Mouse (Mus musculus): ENCODE data around the gene Usp19.

Usp19 gene

DNA sequence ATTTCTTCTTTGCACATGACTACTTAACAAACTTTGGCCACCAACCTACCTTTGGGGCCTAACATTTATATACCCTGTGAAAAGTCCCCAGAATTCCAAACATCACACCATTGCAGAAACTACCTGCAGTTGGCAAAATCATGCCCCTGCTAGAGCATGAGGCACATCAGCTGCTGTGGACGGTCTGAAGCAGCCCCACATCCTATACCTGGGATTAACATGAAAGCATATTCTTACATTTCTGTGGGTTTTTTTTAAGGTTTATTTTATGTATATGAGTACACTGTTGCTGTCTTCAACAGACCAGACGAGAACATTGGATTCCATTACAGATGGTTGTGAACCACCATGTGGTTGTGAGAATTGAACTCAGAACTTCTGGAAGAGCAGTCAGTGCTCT is 24.2 kb upstream of the Usp19 start:
- intact Hi-C loops (cut with DNase I) = no loop called here

DNA sequence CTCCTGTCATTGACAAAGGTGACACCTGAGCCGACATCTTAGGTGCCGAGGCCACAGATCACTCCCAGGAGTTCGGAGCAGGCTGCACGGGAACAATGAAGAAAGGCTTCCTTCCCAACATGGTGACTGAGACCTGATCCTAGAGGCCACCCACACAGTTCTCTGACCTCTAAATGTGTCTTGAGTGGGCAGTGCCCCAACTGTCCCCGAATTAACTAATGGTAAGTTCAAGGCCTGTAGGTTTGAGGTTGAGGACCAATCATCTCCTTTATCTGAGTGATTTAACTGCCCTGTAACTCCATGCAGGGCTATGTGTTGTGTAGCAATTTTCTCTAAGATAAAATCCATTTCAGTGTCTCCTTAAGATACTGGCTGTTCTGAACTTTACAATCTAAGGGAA is 21.0 kb upstream of the Usp19 start:
- intact Hi-C loops (cut with DNase I) = no loop called here

DNA sequence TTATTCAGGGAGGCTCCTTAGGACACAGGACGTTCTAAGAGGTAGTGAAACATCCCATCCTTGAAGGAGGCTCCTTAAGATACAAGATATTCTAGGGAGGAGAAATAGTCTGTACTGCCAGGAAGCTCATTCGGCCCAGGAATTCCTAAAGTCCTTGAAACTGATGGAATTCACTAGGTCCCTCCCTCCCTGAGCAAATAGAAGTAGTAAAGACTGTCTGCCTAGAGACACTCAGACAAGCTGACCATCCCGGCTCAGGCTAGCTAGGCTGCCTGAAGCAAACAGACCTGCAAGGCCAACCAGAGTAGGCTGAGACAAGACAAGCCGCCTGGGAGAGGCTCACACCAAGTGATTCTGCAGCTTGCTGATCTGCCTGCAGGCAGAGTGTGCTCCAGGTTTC is 20.6 kb upstream of the Usp19 start:
- intact Hi-C loops (cut with DNase I) = no loop called here

DNA sequence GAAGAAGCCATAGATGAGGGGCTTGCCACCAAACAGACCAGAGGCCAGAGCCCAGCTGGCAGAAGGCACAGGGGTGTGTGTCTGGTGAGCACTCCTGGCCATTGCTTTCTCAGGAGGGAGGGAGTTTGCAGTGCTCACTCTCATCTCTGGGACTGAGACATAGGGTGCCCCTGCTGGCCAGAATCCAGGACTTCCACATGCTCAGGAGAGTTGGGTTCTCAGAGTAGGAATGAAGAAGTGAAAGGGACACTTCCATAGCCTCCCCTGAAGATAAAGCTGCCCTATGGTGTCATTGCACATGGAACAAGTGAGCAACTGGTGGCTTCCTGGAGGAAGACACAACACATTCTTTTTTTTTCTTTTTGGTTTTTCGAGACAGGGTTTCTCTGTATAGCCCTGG is 15.9 kb upstream of the Usp19 start:
- intact Hi-C loops (cut with DNase I) = no loop called here

DNA sequence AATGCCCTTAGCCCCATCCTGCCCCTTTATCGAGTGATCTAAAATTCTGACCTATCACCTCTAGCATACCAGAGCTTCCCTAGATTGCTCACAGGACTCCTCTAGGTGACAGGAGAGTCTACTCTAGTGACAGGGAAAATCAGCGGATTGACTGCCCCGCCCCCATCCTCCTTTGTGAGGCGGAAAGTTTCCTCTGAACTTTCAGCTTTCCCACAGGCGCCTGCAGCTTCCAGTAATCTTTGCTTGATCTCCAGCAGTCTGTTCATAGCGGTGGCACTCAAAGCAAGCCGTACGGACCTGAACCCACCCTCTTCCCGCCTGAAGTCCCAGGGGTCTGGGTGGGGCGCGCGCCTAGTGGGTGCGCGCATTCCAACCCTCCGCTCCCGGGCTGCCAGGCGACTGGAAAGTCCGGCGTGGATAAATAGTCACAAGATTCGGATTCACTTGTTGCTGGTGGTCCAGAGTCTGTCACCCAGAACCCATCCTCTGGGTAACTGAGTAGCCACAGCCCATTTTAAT is 11.7 kb upstream of the Usp19 start:
- intact Hi-C loops (cut with DNase I) = no loop called here

DNA sequence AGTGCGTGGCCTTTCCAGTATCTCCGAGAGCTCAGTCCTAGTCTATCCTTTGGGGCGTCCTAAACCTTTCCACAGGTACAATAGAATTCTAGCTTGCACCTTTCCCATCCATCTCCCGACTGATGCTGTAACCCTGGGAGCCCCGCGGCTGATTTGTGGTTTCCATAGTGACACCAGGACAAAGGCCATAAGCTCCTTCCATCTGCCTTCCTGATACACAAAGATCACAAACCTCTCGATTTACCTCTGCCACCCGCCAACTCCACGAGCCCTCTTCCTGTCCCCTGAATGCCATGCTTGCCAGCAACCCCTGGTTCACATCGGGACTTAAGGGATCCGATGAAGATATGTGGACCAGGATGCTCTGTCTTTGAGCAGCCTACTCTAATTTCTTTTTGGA is 11.2 kb upstream of the Usp19 start:
- intact Hi-C loops (cut with DNase I) = no loop called here

DNA sequence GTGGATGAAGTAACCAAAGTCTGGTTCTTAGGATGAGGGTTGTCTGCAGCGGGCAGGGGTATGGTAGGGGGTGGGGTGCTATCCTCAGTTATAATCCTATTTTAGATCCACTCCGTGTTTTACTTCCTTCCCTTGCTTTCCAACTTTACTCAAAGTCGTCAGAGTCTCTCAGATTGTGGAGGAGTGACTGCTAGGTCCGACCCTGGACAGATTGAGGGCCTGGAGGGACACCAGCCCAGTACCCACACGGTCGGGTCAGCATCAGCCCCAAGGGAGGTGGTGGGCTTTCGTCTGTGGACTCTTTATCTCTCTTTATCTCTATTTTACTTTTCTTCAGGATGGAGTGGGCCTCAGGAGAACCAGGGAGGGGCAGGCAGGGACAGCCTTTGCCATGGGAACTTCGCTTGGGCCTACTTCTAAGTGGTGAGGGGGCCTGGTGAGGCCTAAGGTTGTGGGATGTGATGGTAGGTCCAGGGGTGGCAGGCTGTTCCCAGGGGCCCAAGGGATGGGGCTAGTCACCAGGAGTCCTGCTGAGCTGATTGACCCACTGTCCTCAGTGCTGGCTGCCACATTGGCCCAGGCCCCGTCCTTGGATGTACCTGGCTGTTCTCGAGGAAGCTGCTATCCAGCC is 10.6 kb upstream of the Usp19 start, which contains the start of gene Lamb2:
Gene Lamb2 (plus strand): TSS at position 16 of the 631 bp plus-strand sequence.
- intact Hi-C loops (cut with DNase I) = no loop called here

DNA sequence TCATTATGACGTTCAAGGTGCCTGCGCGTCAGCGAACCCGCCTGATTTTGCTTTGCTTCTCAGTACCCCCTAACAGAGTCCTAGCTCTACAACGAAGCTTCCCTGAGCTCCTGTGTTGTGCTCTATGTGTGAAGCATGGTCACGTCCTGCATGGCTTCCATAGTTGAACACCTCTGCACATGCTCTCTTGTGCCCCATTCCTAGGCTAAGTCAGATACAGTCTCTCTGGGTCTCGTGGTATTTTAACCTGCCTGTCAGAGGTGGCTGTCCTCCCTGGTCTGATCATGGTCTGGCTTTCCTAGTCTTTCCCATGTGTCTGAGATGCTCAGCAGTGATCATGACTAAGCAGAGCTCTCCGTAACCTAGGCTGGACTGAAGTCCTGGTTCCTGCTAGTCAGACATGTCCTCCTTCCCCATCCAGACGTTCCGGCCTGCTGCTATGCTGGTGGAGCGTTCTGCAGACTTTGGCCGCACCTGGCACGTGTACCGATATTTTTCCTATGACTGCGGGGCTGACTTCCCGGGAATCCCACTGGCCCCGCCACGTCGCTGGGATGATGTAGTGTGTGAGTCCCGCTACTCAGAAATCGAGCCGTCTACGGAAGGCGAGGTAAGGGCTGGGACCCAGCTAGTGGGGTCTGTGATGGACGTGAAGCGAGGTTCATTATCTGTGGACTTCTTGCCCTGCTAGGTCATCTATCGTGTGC is 9.4 kb upstream of the Usp19 start:
- intact Hi-C loops (cut with DNase I) = no loop called here

DNA sequence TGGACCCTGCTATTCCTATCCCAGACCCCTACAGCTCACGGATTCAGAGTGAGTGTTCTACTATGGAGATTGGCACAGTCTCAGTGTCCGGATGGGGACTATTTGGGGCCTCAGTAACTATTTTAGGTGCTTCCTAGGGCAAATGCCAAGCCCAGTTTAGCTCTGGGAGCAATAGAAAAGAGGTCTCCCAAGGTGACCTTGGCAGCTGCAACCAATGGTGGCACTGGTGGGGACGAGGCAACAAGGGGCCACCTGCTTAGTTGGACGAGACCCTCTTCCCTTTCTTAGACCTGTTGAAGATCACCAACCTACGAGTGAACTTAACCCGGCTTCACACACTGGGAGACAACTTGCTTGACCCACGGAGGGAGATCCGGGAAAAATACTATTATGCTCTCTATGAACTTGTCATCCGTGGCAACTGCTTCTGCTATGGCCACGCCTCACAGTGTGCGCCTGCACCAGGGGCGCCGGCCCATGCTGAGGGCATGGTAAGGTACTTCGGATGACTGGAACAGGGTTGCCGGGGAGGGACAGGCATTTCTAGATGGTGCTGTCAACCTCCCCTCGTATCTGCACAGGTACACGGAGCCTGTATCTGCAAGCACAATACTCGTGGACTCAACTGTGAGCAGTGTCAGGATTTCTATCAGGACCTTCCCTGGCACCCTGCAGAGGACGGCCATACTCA is 8.7 kb upstream of the Usp19 start:
- intact Hi-C loops (cut with DNase I) = no loop called here

DNA sequence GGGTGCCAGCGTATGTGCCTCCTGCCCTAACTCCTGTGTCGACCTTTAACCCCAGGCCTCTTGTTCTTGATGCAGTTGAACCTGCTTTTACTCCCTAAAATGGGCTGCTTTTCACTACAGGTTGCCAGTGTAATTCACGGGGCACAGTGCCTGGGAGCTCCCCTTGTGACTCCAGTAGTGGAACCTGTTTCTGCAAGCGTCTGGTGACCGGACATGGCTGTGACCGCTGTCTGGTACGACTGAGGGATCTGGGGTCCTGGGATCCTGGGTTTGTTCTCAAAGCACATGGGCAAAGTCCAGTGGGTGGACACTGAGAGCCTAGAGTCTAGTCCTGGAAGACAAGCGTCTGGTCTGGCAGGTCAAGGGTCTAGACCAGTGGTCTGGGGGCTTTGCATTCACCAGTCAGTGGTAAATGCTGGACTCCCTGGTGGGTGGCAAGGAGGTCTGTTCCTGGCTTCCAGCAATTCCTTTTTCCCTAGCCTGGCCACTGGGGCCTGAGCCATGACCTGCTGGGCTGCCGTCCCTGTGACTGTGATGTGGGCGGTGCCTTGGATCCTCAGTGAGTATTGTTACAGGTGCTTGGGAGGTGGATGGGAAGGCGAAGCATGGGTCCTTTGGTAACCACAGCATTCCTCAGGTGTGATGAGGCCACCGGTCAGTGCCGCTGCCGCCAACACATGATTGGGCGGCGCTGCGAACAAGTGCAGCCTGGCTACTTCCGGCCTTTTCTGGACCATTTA is 7.2 kb upstream of the Usp19 start:
- intact Hi-C loops (cut with DNase I) = no loop called here

DNA sequence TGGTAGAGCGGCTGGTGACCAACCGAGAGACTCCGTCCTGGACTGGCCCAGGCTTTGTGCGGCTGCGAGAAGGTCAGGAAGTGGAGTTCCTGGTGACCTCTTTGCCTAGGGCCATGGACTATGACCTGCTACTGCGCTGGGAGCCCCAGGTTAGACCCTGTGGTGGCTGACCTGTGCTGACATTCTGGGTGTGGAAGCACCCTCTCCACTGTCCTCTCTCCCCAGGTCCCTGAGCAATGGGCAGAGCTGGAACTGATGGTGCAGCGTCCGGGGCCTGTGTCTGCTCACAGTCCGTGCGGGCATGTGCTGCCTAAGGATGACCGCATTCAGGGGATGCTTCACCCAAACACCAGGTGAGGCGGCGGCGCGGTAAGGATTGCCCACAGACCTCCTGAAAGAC is 6.4 kb upstream of the Usp19 start:
- intact Hi-C loops (cut with DNase I) = no loop called here

DNA sequence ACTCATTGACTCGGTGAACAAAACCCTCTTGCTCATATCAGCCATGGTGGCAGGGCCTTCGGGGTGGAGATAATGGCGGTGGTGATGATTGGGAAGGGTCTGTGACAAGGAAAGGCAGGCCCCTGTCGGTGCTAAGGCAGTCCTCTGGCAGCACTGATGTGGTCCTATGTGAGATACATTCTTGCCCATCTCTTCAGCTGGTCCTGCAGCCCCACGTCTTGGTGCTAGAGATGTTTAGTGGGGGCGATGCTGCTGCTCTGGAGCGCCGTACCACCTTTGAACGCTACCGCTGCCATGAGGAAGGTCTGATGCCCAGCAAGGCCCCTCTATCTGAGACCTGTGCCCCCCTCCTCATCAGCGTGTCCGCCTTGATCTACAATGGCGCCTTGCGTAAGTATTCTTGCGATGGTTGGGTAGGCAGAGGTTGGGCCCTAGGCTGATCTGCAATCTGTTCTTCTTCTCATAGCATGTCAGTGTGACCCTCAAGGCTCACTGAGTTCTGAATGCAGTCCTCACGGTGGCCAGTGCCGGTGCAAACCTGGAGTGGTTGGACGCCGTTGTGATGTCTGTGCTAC is 5.0 kb upstream of the Usp19 start:
- intact Hi-C loops (cut with DNase I) = no loop called here

DNA sequence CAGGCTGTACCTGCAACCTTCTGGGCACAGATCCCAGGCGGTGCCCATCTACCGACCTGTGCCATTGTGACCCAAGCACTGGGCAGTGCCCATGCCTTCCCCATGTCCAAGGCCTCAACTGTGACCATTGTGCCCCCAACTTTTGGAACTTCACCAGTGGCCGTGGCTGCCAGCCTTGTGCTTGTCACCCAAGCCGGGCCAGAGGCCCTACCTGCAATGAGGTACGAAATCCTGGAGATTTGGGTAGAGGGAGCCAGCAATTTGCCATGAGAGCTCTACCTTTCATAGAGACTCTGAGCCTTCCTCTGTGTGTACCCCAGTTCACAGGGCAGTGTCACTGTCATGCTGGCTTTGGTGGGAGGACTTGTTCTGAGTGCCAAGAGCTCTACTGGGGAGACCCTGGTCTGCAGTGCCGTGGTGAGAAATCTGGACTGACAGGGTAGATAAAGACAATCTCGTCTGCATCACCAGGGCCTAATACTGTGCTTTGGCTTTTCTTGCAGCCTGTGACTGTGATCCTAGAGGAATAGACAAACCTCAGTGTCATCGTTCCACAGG is 3.4 kb upstream of the Usp19 start:
- intact Hi-C loops (cut with DNase I) = no loop called here

DNA sequence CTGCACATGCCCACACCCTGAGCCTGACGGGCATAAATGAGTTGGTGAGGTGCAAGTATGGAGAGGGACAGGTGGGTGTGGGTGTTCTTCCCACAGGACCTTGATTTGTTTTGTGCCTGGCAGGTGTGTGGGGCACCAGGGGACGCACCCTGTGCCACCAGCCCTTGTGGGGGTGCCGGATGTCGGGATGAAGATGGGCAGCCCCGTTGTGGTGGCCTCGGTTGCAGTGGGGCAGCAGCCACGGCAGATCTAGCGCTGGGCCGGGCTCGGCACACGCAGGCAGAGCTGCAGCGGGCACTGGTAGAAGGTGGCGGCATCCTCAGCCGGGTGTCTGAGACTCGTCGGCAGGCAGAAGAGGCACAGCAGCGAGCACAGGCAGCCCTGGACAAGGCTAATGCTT is 2.0 kb upstream of the Usp19 start:
- intact Hi-C loops (cut with DNase I) = no loop called here

DNA sequence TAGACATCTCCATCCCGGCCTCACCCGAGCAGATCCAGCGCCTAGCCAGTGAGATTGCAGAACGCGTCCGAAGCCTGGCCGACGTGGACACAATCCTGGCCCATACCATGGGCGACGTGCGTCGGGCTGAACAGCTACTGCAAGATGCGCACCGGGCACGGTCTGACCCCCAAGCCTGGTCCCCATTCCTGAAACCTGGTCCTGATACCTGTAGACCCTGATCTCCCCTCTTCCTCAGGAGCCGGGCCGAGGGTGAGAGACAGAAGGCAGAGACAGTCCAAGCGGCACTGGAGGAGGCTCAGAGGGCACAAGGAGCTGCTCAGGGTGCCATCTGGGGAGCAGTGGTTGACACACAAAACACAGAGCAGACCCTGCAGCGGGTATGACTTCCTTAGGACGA is 1.2 kb upstream of the Usp19 start:
- intact Hi-C loops (cut with DNase I) = no loop called here

DNA sequence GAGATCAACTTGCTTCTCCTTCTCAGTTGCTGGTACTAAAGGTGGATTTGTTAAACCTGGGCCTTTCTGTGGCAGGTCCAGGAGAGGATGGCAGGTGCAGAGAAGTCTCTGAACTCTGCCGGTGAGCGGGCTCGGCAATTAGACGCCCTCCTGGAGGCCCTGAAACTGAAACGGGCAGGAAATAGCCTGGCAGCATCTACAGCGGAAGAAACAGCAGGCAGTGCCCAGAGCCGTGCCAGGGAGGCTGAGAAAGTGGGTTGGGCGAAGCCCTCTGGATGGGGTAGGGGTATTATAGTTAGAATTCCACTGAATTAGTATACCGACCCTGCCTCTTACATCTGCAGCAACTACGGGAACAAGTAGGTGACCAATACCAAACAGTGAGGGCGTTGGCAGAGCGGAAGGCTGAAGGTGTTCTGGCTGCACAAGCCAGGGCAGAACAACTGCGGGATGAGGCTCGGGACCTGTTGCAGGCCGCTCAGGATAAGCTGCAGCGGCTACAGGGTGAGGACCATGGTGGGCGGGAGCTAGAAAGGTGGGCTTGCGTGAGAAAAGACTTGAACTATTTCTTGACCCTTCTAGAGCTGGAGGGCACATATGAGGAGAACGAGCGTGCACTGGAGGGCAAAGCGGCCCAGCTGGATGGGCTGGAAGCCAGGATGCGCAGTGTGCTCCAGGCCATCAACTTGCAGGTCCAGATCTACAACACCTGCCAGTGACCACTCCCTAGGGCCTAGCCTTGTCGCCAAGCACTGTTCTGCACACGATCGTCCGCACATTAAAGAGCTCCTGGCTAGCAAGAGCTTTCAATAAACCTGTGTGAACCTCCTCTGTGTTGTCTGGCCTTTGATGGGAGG is 472 bp upstream of the Usp19 start:
- intact Hi-C loops (cut with DNase I) = no loop called here

DNA sequence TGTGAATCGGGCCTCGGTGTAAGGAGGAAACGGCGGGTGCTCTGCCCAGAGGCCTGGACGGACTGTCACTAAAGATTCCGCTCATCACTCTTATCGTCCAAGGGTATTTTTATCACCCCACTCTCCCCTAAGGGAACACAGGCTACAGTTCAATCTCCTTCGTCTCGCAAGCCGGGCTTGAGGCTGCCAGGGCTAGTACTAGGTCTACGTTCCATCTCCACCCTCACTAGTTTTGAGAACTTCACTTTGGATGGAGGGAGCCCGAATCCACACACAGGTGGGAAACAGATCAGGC is 831 bp downstream of the Usp19 start:
- intact Hi-C loops (cut with DNase I) = no loop called here

DNA sequence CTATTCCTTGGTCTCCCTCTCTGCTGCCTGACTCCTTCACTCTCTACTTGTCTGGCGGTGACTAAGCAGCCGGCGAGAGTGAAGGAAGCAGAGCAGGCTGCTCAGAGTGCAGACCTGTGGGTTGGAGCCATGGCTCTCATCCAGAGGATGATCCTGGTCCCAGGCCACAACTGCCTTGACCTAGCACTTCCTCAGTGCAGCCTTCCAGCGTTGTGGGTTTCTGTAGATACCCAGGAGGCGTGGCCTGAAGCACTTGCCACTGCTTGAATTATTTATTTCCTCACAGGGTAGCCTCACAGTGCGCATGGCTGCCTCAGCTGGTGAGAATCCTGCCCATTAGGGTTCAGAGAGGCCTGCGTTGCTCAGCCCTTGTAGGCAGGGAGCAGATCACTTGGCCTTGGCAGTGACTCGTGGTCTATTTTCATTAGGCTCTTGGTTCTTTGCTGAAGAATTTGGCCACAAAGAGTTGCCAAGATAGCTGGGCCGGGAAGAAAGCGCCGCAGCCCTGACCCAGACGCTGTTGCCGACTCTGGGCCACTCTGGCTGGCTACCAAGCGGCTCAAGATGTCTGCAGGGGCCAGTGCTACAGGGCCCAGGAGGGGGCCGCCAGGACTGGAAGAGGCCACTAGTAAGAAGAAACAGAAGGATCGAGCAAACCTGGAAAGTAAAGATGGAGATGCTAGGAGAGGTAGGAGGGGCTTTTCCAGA is 1.8 kb downstream of the Usp19 start:
- intact Hi-C loops (cut with DNase I) = no loop called here

DNA sequence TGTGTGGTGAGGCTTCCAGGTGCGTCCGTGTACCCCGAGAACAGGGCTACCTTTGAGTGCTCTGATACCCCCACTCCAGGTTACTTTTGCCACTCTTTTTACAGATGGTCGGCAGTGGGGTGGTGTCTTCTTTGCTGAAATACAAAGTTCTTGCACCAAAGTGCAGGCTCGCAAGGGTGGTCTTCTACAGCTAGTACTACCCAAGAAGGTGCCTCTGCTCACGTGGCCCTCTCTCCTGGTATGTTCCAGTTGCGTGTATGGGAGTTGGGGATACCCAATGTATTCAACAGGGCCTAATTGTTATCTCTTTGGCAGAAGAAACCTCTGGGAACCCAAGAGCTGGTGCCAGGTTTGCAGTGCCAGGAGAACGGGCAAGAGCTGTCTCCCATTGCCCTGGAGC is 2.8 kb downstream of the Usp19 start:
- intact Hi-C loops (cut with DNase I) = no loop called here
